Mouse (Mus musculus) lung, adult 10 weeks (tissue): ENCODE data around the gene Ly6g6c. TPM values are rescaled to one million over a fixed set of nuclear protein-coding genes. Genes with fewer than 3 reads are reported as not detected.

Experiments
- polyA plus RNA-seq: library from polyadenylated mRNA; stranded (reverse); fragments of 350-450 nt; fragmentation: Illumina TruSeq; extraction: RNeasy Lipid Tissue Mini Kit (QIAGEN cat#74804); gene quantifications from one replicate; pipeline ENCODE4 v1.2.3, GENCODE M21; 2014; ENCODE audit warnings: low read depth, low replicate concordance; ENCODE audit not compliant: insufficient read depth

The Ly6g6c gene
- polyA plus RNA-seq, 1 experiment from 2014 or later, result 2.4 TPM

Other genes with a start within 250 kb of the Ly6g6c start
- 27.3 TPM for gene Stk19, start 228.4 kb upstream of the Ly6g6c start, polyA plus RNA-seq
- 27.5 TPM for gene Dxo, start 228.4 kb upstream of the Ly6g6c start, polyA plus RNA-seq
- 19.3 TPM for gene Skiv2l, start 215.2 kb upstream of the Ly6g6c start, polyA plus RNA-seq
- gene Nelfe, start 215.0 kb upstream of the Ly6g6c start, polyA plus RNA-seq, result 30.3 TPM
- 38.7 TPM for gene Cfb, start 202.9 kb upstream of the Ly6g6c start, polyA plus RNA-seq
- gene Zbtb12, start 185.9 kb upstream of the Ly6g6c start, polyA plus RNA-seq, result 4.5 TPM
- not detected for gene Gm20547, start 183.3 kb upstream of the Ly6g6c start, polyA plus RNA-seq
- gene C2, start 167.1 kb upstream of the Ly6g6c start, polyA plus RNA-seq, result 24.6 TPM
- gene Ehmt2, start 166.9 kb upstream of the Ly6g6c start, polyA plus RNA-seq, result 39.7 TPM
- 9.2 TPM for gene Slc44a4, start 150.9 kb upstream of the Ly6g6c start, polyA plus RNA-seq
- gene Neu1, start 134.1 kb upstream of the Ly6g6c start, polyA plus RNA-seq, result 22.0 TPM
- gene Hspa1b, start 106.2 kb upstream of the Ly6g6c start, polyA plus RNA-seq, result 18.0 TPM
- gene Gm20481, start 95.5 kb upstream of the Ly6g6c start, polyA plus RNA-seq, result not detected
- 15.5 TPM for gene Hspa1a, start 93.2 kb upstream of the Ly6g6c start, polyA plus RNA-seq
- 1.2 TPM for gene Hspa1l, start 92.7 kb upstream of the Ly6g6c start, polyA plus RNA-seq
- 34.0 TPM for gene Lsm2, start 83.5 kb upstream of the Ly6g6c start, polyA plus RNA-seq
- 25.7 TPM for gene Vars, start 64.4 kb upstream of the Ly6g6c start, polyA plus RNA-seq
- gene Vwa7, start 48.8 kb upstream of the Ly6g6c start, polyA plus RNA-seq, result 0.74 TPM
- gene Sapcd1, start 37.4 kb upstream of the Ly6g6c start, polyA plus RNA-seq, result 1.3 TPM
- gene Msh5, start 18.6 kb upstream of the Ly6g6c start, polyA plus RNA-seq, result 3.1 TPM
- 242 TPM for gene Clic1, start 15.4 kb upstream of the Ly6g6c start, polyA plus RNA-seq
- 99.2 TPM for gene Ddah2, start 6.4 kb upstream of the Ly6g6c start, polyA plus RNA-seq
- gene Mpig6b, start 796 bp downstream of the Ly6g6c start, polyA plus RNA-seq, result 0.84 TPM
- gene Ly6g6e, start 11.5 kb downstream of the Ly6g6c start, polyA plus RNA-seq, result 1.4 TPM
- 13.1 TPM for gene Ly6g6d, start 12.7 kb downstream of the Ly6g6c start, polyA plus RNA-seq
- gene Ly6g6f, start 20.2 kb downstream of the Ly6g6c start, polyA plus RNA-seq, result not detected
- gene Abhd16a, start 23.9 kb downstream of the Ly6g6c start, polyA plus RNA-seq, result 72.3 TPM
- not detected for gene Ly6g5c, start 42.9 kb downstream of the Ly6g6c start, polyA plus RNA-seq
- gene Ly6g5b, start 50.0 kb downstream of the Ly6g6c start, polyA plus RNA-seq, result 0.55 TPM
- 23.7 TPM for gene Gpank1, start 56.1 kb downstream of the Ly6g6c start, polyA plus RNA-seq
- gene Csnk2b, start 56.7 kb downstream of the Ly6g6c start, polyA plus RNA-seq, result 116 TPM
- gene D17H6S53E, start 61.0 kb downstream of the Ly6g6c start, polyA plus RNA-seq, result 11.1 TPM
- not detected for gene Apom, start 66.7 kb downstream of the Ly6g6c start, polyA plus RNA-seq
- gene Bag6, start 69.8 kb downstream of the Ly6g6c start, polyA plus RNA-seq, result 66.8 TPM
- gene Prrc2a, start 99.5 kb downstream of the Ly6g6c start, polyA plus RNA-seq, result 149 TPM
- gene Aif1, start 110.7 kb downstream of the Ly6g6c start, polyA plus RNA-seq, result 14.2 TPM
- 56.7 TPM for gene Lst1, start 123.1 kb downstream of the Ly6g6c start, polyA plus RNA-seq
- gene Ltb, start 129.1 kb downstream of the Ly6g6c start, polyA plus RNA-seq, result 46.6 TPM
- 1.2 TPM for gene Tnf, start 136.6 kb downstream of the Ly6g6c start, polyA plus RNA-seq
- gene Lta, start 140.0 kb downstream of the Ly6g6c start, polyA plus RNA-seq, result 0.62 TPM
- not detected for gene Gm16181, start 155.4 kb downstream of the Ly6g6c start, polyA plus RNA-seq
- gene Atp6v1g2, start 168.3 kb downstream of the Ly6g6c start, polyA plus RNA-seq, result 3.0 TPM
- gene Nfkbil1, start 170.4 kb downstream of the Ly6g6c start, polyA plus RNA-seq, result 13.6 TPM
- gene Ddx39b, start 176.4 kb downstream of the Ly6g6c start, polyA plus RNA-seq, result 120 TPM
- gene H2-D1, start 197.3 kb downstream of the Ly6g6c start, polyA plus RNA-seq, result 887 TPM